Mouse (Mus musculus): ENCODE measurements around the gene Syde1. TPM values are rescaled to one million over a fixed set of nuclear protein-coding genes. Genes with fewer than 3 reads are reported as not detected.

Syde1 gene
- polyA plus RNA-seq (2012; rRNA removed): 18.2 and 27.2 TPM in 2 replicates

GRCm38 (mm10) chr10:78591406-78592328 is at the start of gene Syde1:
Gene Syde1, minus strand, starts transcription at chr10:78591964.

DNA sequence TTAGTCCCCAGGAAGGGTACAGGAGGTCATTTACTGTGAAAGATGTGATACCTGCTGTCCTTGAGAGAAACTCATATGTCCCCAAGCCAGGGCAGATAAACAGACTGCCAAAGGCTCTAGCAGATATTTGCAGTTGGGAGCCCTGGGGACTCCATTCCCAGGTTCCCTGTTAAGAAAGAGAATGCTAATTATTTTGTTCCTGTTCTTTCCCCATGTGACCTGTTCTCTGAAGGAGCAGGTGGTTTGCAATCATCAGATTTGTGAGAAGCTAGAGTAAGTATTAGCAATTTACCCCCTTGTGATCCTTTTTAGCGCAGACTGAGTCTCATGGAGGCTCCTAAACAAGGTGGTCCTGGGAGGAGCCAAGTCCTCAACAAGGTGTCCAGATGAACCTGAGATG is 26.2 kb upstream of the Syde1 start, which contains the start of gene Olfr1357:
Gene Olfr1357 (minus strand): TSS at position 101 of the 400 bp plus-strand sequence.

DNA sequence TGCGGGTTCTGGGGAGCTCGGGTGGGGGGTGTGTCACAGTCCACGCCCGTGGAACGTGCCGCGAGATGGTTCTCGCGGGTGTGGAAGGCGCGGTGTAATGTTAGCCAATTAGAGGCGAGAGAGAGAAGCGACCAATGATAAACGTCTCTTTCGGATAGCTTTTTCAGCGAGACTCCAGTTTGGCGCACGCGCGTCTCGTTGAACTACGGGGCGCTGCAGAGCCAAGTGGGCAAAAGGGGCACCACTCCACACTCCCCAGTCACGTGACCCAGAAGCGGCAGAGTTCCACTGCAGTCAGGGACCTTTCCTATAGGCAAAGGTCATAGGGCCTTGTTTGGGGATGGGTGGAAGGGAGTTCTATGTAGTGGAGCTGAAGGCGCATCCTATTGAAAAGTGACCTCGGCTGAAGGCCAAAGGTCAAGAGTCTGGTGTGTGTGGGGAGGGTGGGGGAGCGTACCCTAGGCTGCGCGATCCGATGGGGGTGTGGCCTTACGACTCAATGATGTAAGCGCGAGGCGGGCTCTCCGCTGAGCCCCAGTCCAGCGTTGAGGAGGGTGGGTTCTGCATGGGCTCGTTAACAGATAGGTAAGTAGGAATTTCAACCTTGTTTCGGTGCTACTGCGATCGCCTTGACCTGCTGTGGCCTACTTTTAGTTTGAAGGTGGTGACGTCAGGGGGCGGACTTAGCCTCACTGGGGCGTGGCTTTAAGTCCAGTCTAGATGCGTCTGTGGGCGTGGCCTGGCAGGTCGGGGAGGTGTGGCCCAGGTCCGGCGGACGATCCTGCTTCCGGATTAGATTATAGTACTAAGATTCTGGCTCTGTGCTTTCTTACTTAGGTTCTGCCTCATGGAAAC is 17.3 kb downstream of the Syde1 start, which contains the start of gene Ilvbl:
Gene Ilvbl (plus strand): TSS at position 97 of the 855 bp plus-strand sequence.

Other genes starting within 250 kb of the Syde1 start
- 50.2 and 70.5 TPM in 2 replicates for gene Agpat3, start 239.5 kb downstream of the Syde1 start, polyA plus RNA-seq (2012; rRNA removed)
- 383 and 611 TPM in 2 replicates for gene Rrp1, start 178.9 kb downstream of the Syde1 start, polyA plus RNA-seq (2012; rRNA removed)
- 65.4 and 83.7 TPM in 2 replicates for gene Cstb, start 166.3 kb downstream of the Syde1 start, polyA plus RNA-seq (2012; rRNA removed)
- 7.1 and 7.9 TPM in 2 replicates for gene Pdxk, start 127.0 kb downstream of the Syde1 start, polyA plus RNA-seq (2012; rRNA removed)
- gene Olfr1358, start 74.5 kb downstream of the Syde1 start, polyA plus RNA-seq (2012; rRNA removed): 0.06 TPM in 1 of 2 replicates, not detected in the other
- gene Ilvbl, start 17.6 kb downstream of the Syde1 start, polyA plus RNA-seq (2012; rRNA removed): 23.4 and 36.0 TPM in 2 replicates
- gene Olfr1357, start 26.1 kb upstream of the Syde1 start, polyA plus RNA-seq (2012; rRNA removed): not detected in 2 replicates
- 0.04 TPM in 1 of 2 replicates, not detected in the other for gene Casp14, start 126.3 kb upstream of the Syde1 start, polyA plus RNA-seq (2012; rRNA removed)
- 0.06 TPM in 1 of 2 replicates, not detected in the other for gene Ccdc105, start 161.1 kb upstream of the Syde1 start, polyA plus RNA-seq (2012; rRNA removed)
- gene Slc1a6, start 188.5 kb upstream of the Syde1 start, polyA plus RNA-seq (2012; rRNA removed): 1.4 and 2.5 TPM in 2 replicates